ENCODE assay signal across 9 mouse cellular contexts in the genomic region with DNA sequence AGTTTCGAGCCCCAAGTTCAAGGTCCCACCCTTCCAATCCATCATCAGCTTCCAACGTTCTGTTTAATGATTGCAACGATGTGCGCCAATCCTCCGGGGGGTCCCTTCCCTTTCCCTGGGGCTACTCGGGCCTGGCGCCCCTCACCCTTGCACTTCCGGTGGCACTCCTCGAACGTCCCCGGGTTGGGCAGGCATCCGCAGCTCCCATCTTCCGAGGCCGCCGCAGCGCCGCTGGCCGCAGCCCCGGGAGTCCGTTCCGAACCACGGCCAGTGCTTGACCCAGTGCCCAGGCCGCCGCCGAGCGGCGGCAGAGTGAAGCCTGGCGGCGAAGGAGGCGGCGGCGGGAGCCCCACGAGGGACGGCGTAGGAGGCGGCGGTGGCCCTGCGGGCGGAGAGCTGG. TPM values are rescaled to one million over a fixed set of nuclear protein-coding genes. Genes with fewer than 3 reads are reported as not detected.
DNase-seq lines count a peak whose midpoint lies in the region; ATAC-seq and TF ChIP-seq lines count a peak whose summit lies in the region.
"Had no signal": no experiment of that assay in that cellular context is flagged by ENCODE, and none has a peak within 500 bp of the region (broad histone marks: within the 10 kb centered on the region; RNA-seq: fewer than 3 reads in every experiment).

No protein-coding gene starts in this region.

- ATAC-seq in heart, embryonic 11.5 days (replicated peaks; ENCODE audit: insufficient number of reproducible peaks, low FRiP score, low TSS enrichment): no peak
- ATAC-seq in liver, embryonic 13.5 days (ENCODE audit: low read depth): peak; percentile 0; the same call in 1 of the 2 replicates
- ATAC-seq in megakaryocyte progenitor cell, adult 5-6 weeks (replicated peaks; ENCODE audit: poor library complexity): no peak
- ATAC-seq in frontal cortex, adult (ENCODE audit: low TSS enrichment): no peak

- peak overlapping the region; percentile 83 for H3K4me3 ChIP-seq in heart, embryonic 11.5 days (ENCODE audit: low read depth, low read length)
- peak overlapping the region; percentile 88 to 92 (median 91) for H3K4me3 ChIP-seq in CH12.LX (replicated peaks in 1 of 3; ENCODE audit: low read depth in 2 of 3, low read length in 2 of 3, poor library complexity in 1 of 3)
- H3K4me3 ChIP-seq in forebrain, embryonic 10.5 days: peak overlapping the region; percentile 94
- peak overlapping the region; percentile 99 for H3K4me3 ChIP-seq in liver, embryonic 13.5 days (replicated peaks)

- dilution Hi-C loops in CH12.LX (cut with MboI; ENCODE audit: extremely low pct_ligation_motif_present, extremely low pct_unique_long_range_greater_than_20kb, low sequenced_read_pairs): no loop called here

- peak overlapping the region; percentile 82 for H3K27ac ChIP-seq in heart, embryonic 11.5 days (ENCODE audit: low read depth, low read length)
- H3K27ac ChIP-seq in CH12.LX (ENCODE audit: insufficient read depth, low read depth): peak overlapping the region; percentile 47
- peak overlapping the region; percentile 89 for H3K27ac ChIP-seq in forebrain, embryonic 10.5 days
- H3K27ac ChIP-seq in liver, embryonic 13.5 days: peak overlapping the region; percentile 80

- DNase-seq in heart, postnatal 14 days: no peak
- no peak for DNase-seq in CH12.LX (ENCODE audit: extremely low read depth)
- no peak for DNase-seq in forebrain, embryonic 10.5 days (ENCODE audit: extremely low spot score, low spot score)
- DNase-seq in liver, embryonic 13.5 days: no peak
- DNase-seq in thymus, postnatal 10 days (ENCODE audit: low spot score in 2 of 2): no peak

- peak overlapping the region; percentile 93 for H3K9ac ChIP-seq in heart, embryonic 11.5 days (ENCODE audit: low read depth, low read length)
- peak overlapping the region; percentile 94 for H3K9ac ChIP-seq in CH12.LX (ENCODE audit: insufficient read depth, low read depth)
- peak overlapping the region; percentile 95 for H3K9ac ChIP-seq in liver, embryonic 13.5 days

- H3K36me3 ChIP-seq in heart, embryonic 11.5 days (ENCODE audit: control insufficient read depth, insufficient read depth, low read length): peaks cover 23% of the 10 kb centered on the region
- H3K36me3 ChIP-seq in CH12.LX (replicated peaks in 1 of 2; ENCODE audit: control insufficient read depth in 1 of 2, insufficient read depth in 1 of 2, low read length in 1 of 2): peaks cover 32 to 40% of the 10 kb centered on the region in 2 experiments
- peaks cover 72% of the 10 kb centered on the region for H3K36me3 ChIP-seq in forebrain, embryonic 10.5 days (replicated peaks)
- H3K36me3 ChIP-seq in liver, embryonic 13.5 days: peaks cover 44% of the 10 kb centered on the region

- peaks cover 13% of the 10 kb centered on the region for H3K4me1 ChIP-seq in heart, embryonic 11.5 days (ENCODE audit: control insufficient read depth, insufficient read depth, low read length)
- H3K4me1 ChIP-seq in CH12.LX (ENCODE audit: control insufficient read depth in 1 of 2, insufficient read depth in 2 of 2): peaks cover 9 to 39% of the 10 kb centered on the region in 2 experiments; a peak in 3 of 4 replicates
- H3K4me1 ChIP-seq in forebrain, embryonic 10.5 days: peaks cover 27% of the 10 kb centered on the region
- peaks cover 43% of the 10 kb centered on the region for H3K4me1 ChIP-seq in liver, embryonic 13.5 days (replicated peaks)

- 0% methylated on average over 39 of the region's 39 CpGs for WGBS in heart, embryonic 11.5 days (ENCODE audit: insufficient replicate concordance)
- WGBS in forebrain, embryonic 10.5 days: under 1% methylated on average over 39 of the region's 39 CpGs
- 0% methylated on average over 39 of the region's 39 CpGs for WGBS in liver, embryonic 13.5 days (ENCODE audit: insufficient replicate concordance)

- H3K79me2 ChIP-seq in CH12.LX (replicated peaks; ENCODE audit: control insufficient read depth, extremely low read depth, insufficient read depth, poor library complexity, severe bottlenecking): peaks cover 18% of the 10 kb centered on the region

- no peaks in the 10 kb centered on the region for H3K9me3 ChIP-seq in heart, embryonic 11.5 days (replicated peaks; ENCODE audit: control insufficient read depth, low read length)
- H3K9me3 ChIP-seq in CH12.LX (replicated peaks; ENCODE audit: low read length): no peaks in the 10 kb centered on the region
- H3K9me3 ChIP-seq in forebrain, embryonic 10.5 days: no peaks in the 10 kb centered on the region
- H3K9me3 ChIP-seq in liver, embryonic 13.5 days (replicated peaks): no peaks in the 10 kb centered on the region

- no peak for TF ChIP-seq POLR2A in CH12.LX (IDR thresholded peaks at IDR 0.05; ENCODE audit: low read depth, low read length)

- in situ Hi-C loops in CH12.LX (cut with MboI; ENCODE audit: low pct_ligation_motif_present, low pct_unique_long_range_greater_than_20kb, low sequenced_read_pairs): loop anchor here (5.0 kb wide), 1 partner anchor 48 kb away; the partner anchor contains the start of gene Clptm1

- TF ChIP-seq CTCF in CH12.LX (conservative IDR thresholded peaks at IDR 0.05 in 1 of 2, IDR thresholded peaks at IDR 0.05 in 1 of 2; ENCODE audit: low read depth in 2 of 2, low read length in 2 of 2): no peak

- no peak for TF ChIP-seq RAD21 in CH12.LX (IDR thresholded peaks at IDR 0.05; ENCODE audit: low read depth, low read length)

- intact Hi-C loops in heart, postnatal 14 days (cut with DNase I): loop anchor here (5.0 kb wide), 1 partner anchor 128 kb away; no protein-coding TSS in a partner anchor

- TF ChIP-seq EP300 in CH12.LX (IDR thresholded peaks at IDR 0.05; ENCODE audit: low read length): no peak

- peak overlapping the region; percentile 91 for H3K4me2 ChIP-seq in heart, embryonic 11.5 days
- H3K4me2 ChIP-seq in CH12.LX (ENCODE audit: insufficient read depth, low read depth, poor library complexity, severe bottlenecking): peak overlapping the region; percentile 72
- peak overlapping the region; percentile 96 for H3K4me2 ChIP-seq in liver, embryonic 13.5 days

- H3K27me3 ChIP-seq in heart, embryonic 11.5 days (ENCODE audit: control insufficient read depth, insufficient read depth, low read length): no peaks in the 10 kb centered on the region
- no peaks in the 10 kb centered on the region for H3K27me3 ChIP-seq in CH12.LX (replicated peaks)
- H3K27me3 ChIP-seq in forebrain, embryonic 10.5 days (ENCODE audit: poor library complexity, severe bottlenecking): no peaks in the 10 kb centered on the region
- no peaks in the 10 kb centered on the region for H3K27me3 ChIP-seq in liver, embryonic 13.5 days

TF ChIP-seq in CH12.LX, 34 proteins besides CTCF, POLR2A, EP300 and RAD21 (continues in another document):
- no peak for TF ChIP-seq TBP (conservative IDR thresholded peaks at IDR 0.05; ENCODE audit: low read depth, low read length)

RNA-seq across cellular contexts. Expression of gene Tomm40, which starts 0.4 kb away (rescaled TPM):
- 142 and 154 TPM in 2 replicates for polyA plus RNA-seq in heart, embryonic 11.5 days (2014; fragmentation: Nextera tagmentation; extraction: Ambion mirVana)
- total RNA-seq in heart, postnatal 14 days (2021): 100 to 1,000 TPM; 107 to 120 TPM
- total RNA-seq in CH12.LX (2012; rRNA removed) (179 and 214 TPM in 2 replicates), CH12.LX (2014; rRNA removed) (115 TPM in 2 replicates)
- 197 and 221 TPM in 2 replicates for polyA plus RNA-seq in CH12.LX (2012; ENCODE audit: insufficient read length, low read depth)
- polyA plus RNA-seq in forebrain, embryonic 10.5 days (2016; fragmentation: Nextera tagmentation; extraction: Ambion mirVana): 187 and 205 TPM in 2 replicates
- polyA plus RNA-seq in liver, embryonic 13.5 days (2015; fragmentation: Nextera tagmentation; extraction: Ambion mirVana): 125 and 138 TPM in 2 replicates
- total RNA-seq in megakaryocyte progenitor cell, adult 5-6 weeks (2015): 61.5 and 62.2 TPM in 2 replicates
- 42.5 and 50.8 TPM in 2 replicates for total RNA-seq in megakaryocyte progenitor cell, adult 5-6 weeks (2017)

RNA-seq across cellular contexts. Expression of gene Apoe, which starts 15.8 kb away (rescaled TPM):
- polyA plus RNA-seq in heart, embryonic 11.5 days (2014; fragmentation: Nextera tagmentation; extraction: Ambion mirVana): 357 and 371 TPM in 2 replicates
- 100 to 1,000 TPM; 243 to 352 TPM for total RNA-seq in heart, postnatal 14 days (2021)
- total RNA-seq in CH12.LX (2012; rRNA removed) (10.0 and 10.5 TPM in 2 replicates), CH12.LX (2014; rRNA removed) (6.2 and 6.4 TPM in 2 replicates)
- polyA plus RNA-seq in CH12.LX (2012; ENCODE audit: insufficient read length, low read depth): 16.7 and 21.4 TPM in 2 replicates
- polyA plus RNA-seq in forebrain, embryonic 10.5 days (2016; fragmentation: Nextera tagmentation; extraction: Ambion mirVana): 140 and 154 TPM in 2 replicates
- 1,390 and 1,411 TPM in 2 replicates for polyA plus RNA-seq in liver, embryonic 13.5 days (2015; fragmentation: Nextera tagmentation; extraction: Ambion mirVana)
- 18.7 and 27.5 TPM in 2 replicates for total RNA-seq in megakaryocyte progenitor cell, adult 5-6 weeks (2015)
- total RNA-seq in megakaryocyte progenitor cell, adult 5-6 weeks (2017): 110 and 130 TPM in 2 replicates

RNA-seq across cellular contexts. Expression of gene Apoc1, which starts 22.4 kb away (rescaled TPM):
- polyA plus RNA-seq in heart, embryonic 11.5 days (2014; fragmentation: Nextera tagmentation; extraction: Ambion mirVana): 6.9 and 10.8 TPM in 2 replicates
- total RNA-seq in heart, postnatal 14 days (2021): 1 to 10 TPM; 2.2 to 8.9 TPM
- total RNA-seq in CH12.LX (2012; rRNA removed) (not detected in 2 replicates), CH12.LX (2014; rRNA removed) (not detected in 2 replicates)
- polyA plus RNA-seq in CH12.LX (2012; ENCODE audit: insufficient read length, low read depth): not detected in 2 replicates
- polyA plus RNA-seq in forebrain, embryonic 10.5 days (2016; fragmentation: Nextera tagmentation; extraction: Ambion mirVana): 2.3 TPM in 2 replicates
- polyA plus RNA-seq in liver, embryonic 13.5 days (2015; fragmentation: Nextera tagmentation; extraction: Ambion mirVana): 247 and 261 TPM in 2 replicates
- total RNA-seq in megakaryocyte progenitor cell, adult 5-6 weeks (2015): 0.79 and 2.0 TPM in 2 replicates
- total RNA-seq in megakaryocyte progenitor cell, adult 5-6 weeks (2017): 1.1 and 6.4 TPM in 2 replicates

RNA-seq across cellular contexts. Expression of gene Apoc4, which starts 33.6 kb away (rescaled TPM):
- 0.34 TPM in 1 of 2 replicates, not detected in the other for polyA plus RNA-seq in heart, embryonic 11.5 days (2014; fragmentation: Nextera tagmentation; extraction: Ambion mirVana)
- not detected for total RNA-seq in heart, postnatal 14 days (2021)
- total RNA-seq in CH12.LX (2012; rRNA removed) (not detected in 2 replicates), CH12.LX (2014; rRNA removed) (not detected in 2 replicates)
- not detected in 2 replicates for polyA plus RNA-seq in CH12.LX (2012; ENCODE audit: insufficient read length, low read depth)
- polyA plus RNA-seq in forebrain, embryonic 10.5 days (2016; fragmentation: Nextera tagmentation; extraction: Ambion mirVana): not detected in 2 replicates
- 58.3 and 74.0 TPM in 2 replicates for polyA plus RNA-seq in liver, embryonic 13.5 days (2015; fragmentation: Nextera tagmentation; extraction: Ambion mirVana)
- total RNA-seq in megakaryocyte progenitor cell, adult 5-6 weeks (2015): not detected in 2 replicates
- not detected in 2 replicates for total RNA-seq in megakaryocyte progenitor cell, adult 5-6 weeks (2017)

RNA-seq across cellular contexts. Expression of gene Gm44805, which starts 33.6 kb away (rescaled TPM):
- 1.2 TPM in 1 of 2 replicates, not detected in the other for polyA plus RNA-seq in heart, embryonic 11.5 days (2014; fragmentation: Nextera tagmentation; extraction: Ambion mirVana)
- not detected for total RNA-seq in heart, postnatal 14 days (2021)
- not detected in 2 replicates for total RNA-seq in CH12.LX (2012; rRNA removed)
- total RNA-seq in CH12.LX (2014; rRNA removed): not detected in 2 replicates
- not detected in 2 replicates for polyA plus RNA-seq in CH12.LX (2012; ENCODE audit: insufficient read length, low read depth)
- polyA plus RNA-seq in forebrain, embryonic 10.5 days (2016; fragmentation: Nextera tagmentation; extraction: Ambion mirVana): not detected in 2 replicates
- polyA plus RNA-seq in liver, embryonic 13.5 days (2015; fragmentation: Nextera tagmentation; extraction: Ambion mirVana): 5.6 and 7.5 TPM in 2 replicates
- total RNA-seq in megakaryocyte progenitor cell, adult 5-6 weeks (2015): not detected in 2 replicates
- not detected in 2 replicates for total RNA-seq in megakaryocyte progenitor cell, adult 5-6 weeks (2017)
- total RNA-seq: gastrocnemius, postnatal 36 days had no signal

Comparison
In these comparisons a context has a peak if more than half of its experiments do, and no peak if none do; other contexts are left out.
1. RNA of gene Apoc1, which starts 22.4 kb away (polyA plus RNA-seq): 247 to 261 TPM in liver, embryonic 13.5 days; 6.9 to 10.8 TPM in heart, embryonic 11.5 days, 2.3 TPM in forebrain, embryonic 10.5 days and not detected in CH12.LX; every median in the first group is over 10 times any median in the second.
2. Peak in every context shown above with its lines, with median percentiles within 50 percentile points of each other: H3K27ac ChIP-seq, H3K4me2 ChIP-seq, H3K4me3 ChIP-seq and H3K9ac ChIP-seq.